Comparison of ENCODE assay signal across 21 mouse cellular contexts in the genomic region with DNA sequence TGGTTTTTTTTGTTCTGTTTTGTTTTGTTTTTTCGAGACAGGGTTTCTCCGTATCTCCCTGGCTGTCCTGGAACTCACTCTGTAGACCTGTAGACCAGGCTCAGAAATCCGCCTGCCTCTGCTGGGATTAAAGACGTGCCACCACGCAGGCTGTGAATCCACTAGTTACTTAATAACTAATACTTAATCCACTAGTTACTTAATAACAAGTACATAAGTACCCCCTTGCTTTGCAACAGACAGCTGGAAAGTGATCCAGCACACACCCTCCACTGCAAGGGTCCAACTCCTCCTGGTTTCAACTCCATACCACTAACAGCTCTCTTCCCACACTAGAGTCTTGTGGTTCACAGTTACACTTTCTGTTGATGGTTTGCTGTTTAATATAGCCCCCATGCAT.
"Had no signal": no experiment of that assay in that cellular context is flagged by ENCODE, and none has a peak within 500 bp of the region (broad histone marks: within the 10 kb centered on the region; RNA-seq: fewer than 3 reads in every experiment).

No protein-coding gene starts in this region.

- H3K4me3 ChIP-seq: layer of hippocampus, adult 2 months; limb, embryonic 10.5 days; limb, embryonic 13.5 days; liver, embryonic 13.5 days; midbrain, embryonic 12.5 days; midbrain, embryonic 15.5 days; neural tube, embryonic 12.5 days; neural tube, embryonic 15.5 days had no signal

- H3K4me1 ChIP-seq: limb, embryonic 10.5 days; neural tube, embryonic 12.5 days had no signal

- H3K27me3 ChIP-seq: limb, embryonic 13.5 days; liver, embryonic 13.5 days; midbrain, embryonic 12.5 days; midbrain, embryonic 15.5 days; neural tube, embryonic 12.5 days; neural tube, embryonic 15.5 days had no signal

- H3K4me2 ChIP-seq: limb, embryonic 13.5 days; liver, embryonic 13.5 days; lung, embryonic 14.5 days; midbrain, embryonic 12.5 days; midbrain, embryonic 15.5 days; neural tube, embryonic 12.5 days; neural tube, embryonic 15.5 days had no signal

- DNase-seq: layer of hippocampus, adult 9-11 months; liver; liver, embryonic 13.5 days; lung, embryonic 14.5 days; right cerebral cortex, adult 18-20 months; right cerebral cortex, postnatal 14 days; right cerebral cortex, postnatal 4 days; thymus, adult 2 months; thymus, postnatal 14 days; thymus, postnatal 4 days had no signal

- ATAC-seq: intestine, postnatal 0 days; lung, postnatal 0 days; midbrain, embryonic 15.5 days had no signal

- H3K9me3 ChIP-seq: limb, embryonic 10.5 days; limb, embryonic 13.5 days; liver, embryonic 13.5 days; midbrain, embryonic 12.5 days; midbrain, embryonic 15.5 days; neural tube, embryonic 12.5 days; neural tube, embryonic 15.5 days had no signal

- H3K9ac ChIP-seq: limb, embryonic 13.5 days; liver, embryonic 13.5 days; lung, embryonic 14.5 days; midbrain, embryonic 12.5 days; midbrain, embryonic 15.5 days; neural tube, embryonic 12.5 days; neural tube, embryonic 15.5 days had no signal

- H3K27ac ChIP-seq: layer of hippocampus, adult 2 months; limb, embryonic 10.5 days; limb, embryonic 13.5 days; liver, embryonic 13.5 days; macrophage; midbrain, embryonic 12.5 days; midbrain, embryonic 15.5 days; neural tube, embryonic 12.5 days; neural tube, embryonic 15.5 days; stomach, postnatal 0 days had no signal

- H3K36me3 ChIP-seq: midbrain, embryonic 15.5 days had no signal
